Mouse (Mus musculus): ENCODE measurements around the gene Ppp4r4. TPM values are rescaled to one million over a fixed set of nuclear protein-coding genes. Genes with fewer than 3 reads are reported as not detected.
"Not testable (repeated sequence)": the region's sequence is repeated elsewhere in the genome, so short reads cannot be mapped to it uniquely, and the experiment has no call there.

Gene Ppp4r4
- polyA plus RNA-seq, 1 experiment, result 22.3 TPM

GRCm38 (mm10) chr12:103659171-103659570, 127.1 kb downstream of the Ppp4r4 start:
- H3K4me1 ChIP-seq (ENCODE audit: control insufficient read depth, insufficient read depth, low read length), result no peaks in the 10 kb centered on the region
- TF ChIP-seq POLR2A (IDR thresholded peaks at IDR 0.05; ENCODE audit: borderline replicate concordance, insufficient read depth, low read length), result no peak
- TF ChIP-seq CTCF (IDR thresholded peaks at IDR 0.05; ENCODE audit: borderline replicate concordance, insufficient read depth, low read depth, low read length), result no peak
- no peaks in the 10 kb centered on the region for H3K27me3 ChIP-seq (ENCODE audit: control insufficient read depth, insufficient read depth, low read length)
- H3K4me3 ChIP-seq (replicated peaks; ENCODE audit: insufficient read depth, low read depth, low read length), result no peak overlapping the region
- WGBS, result 23% methylated on average over 2 of the region's 2 CpGs
- no peak for DNase-seq
- no peak overlapping the region for H3K27ac ChIP-seq (ENCODE audit: insufficient read depth, low read length)

GRCm38 (mm10) chr12:103660076-103660475, 128.0 kb downstream of the Ppp4r4 start:
- no peak for DNase-seq
- WGBS, result 65% methylated on average over 5 of the region's 5 CpGs
- TF ChIP-seq CTCF (IDR thresholded peaks at IDR 0.05; ENCODE audit: borderline replicate concordance, insufficient read depth, low read depth, low read length) (no peak), POLR2A (IDR thresholded peaks at IDR 0.05; ENCODE audit: borderline replicate concordance, insufficient read depth, low read length) (no peak)
- Histone ChIP-seq H3K4me3 (replicated peaks; ENCODE audit: insufficient read depth, low read depth, low read length) (no peak overlapping the region), H3K27me3 (ENCODE audit: control insufficient read depth, insufficient read depth, low read length) (no peaks in the 10 kb centered on the region), H3K4me1 (ENCODE audit: control insufficient read depth, insufficient read depth, low read length) (no peaks in the 10 kb centered on the region), H3K27ac (ENCODE audit: insufficient read depth, low read length) (no peak overlapping the region)

GRCm38 (mm10) chr12:103662053-103662452, 130.0 kb downstream of the Ppp4r4 start:
- H3K4me3 ChIP-seq (replicated peaks; ENCODE audit: insufficient read depth, low read depth, low read length); H3K4me1 ChIP-seq (ENCODE audit: control insufficient read depth, insufficient read depth, low read length); DNase-seq: not testable (repeated sequence)

More at GRCm38 (mm10) chr12:103662053-103662452, 130.0 kb downstream of the Ppp4r4 start:
- not testable (repeated sequence) for H3K27ac ChIP-seq (ENCODE audit: insufficient read depth, low read length); H3K27me3 ChIP-seq (ENCODE audit: control insufficient read depth, insufficient read depth, low read length)

Other genes starting within 250 kb of the Ppp4r4 start
- gene Fam181a, start 221.3 kb upstream of the Ppp4r4 start, polyA plus RNA-seq (2012; rRNA removed), result 2.7 and 4.1 TPM in 2 replicates
- 2.1 and 2.7 TPM in 2 replicates for gene Asb2, start 176.3 kb upstream of the Ppp4r4 start, polyA plus RNA-seq (2012; rRNA removed)
- gene Otub2, start 143.6 kb upstream of the Ppp4r4 start, polyA plus RNA-seq (2012; rRNA removed), result 10.6 and 11.6 TPM in 2 replicates
- 2.3 and 3.2 TPM in 2 replicates for gene 9330161L09Rik, start 124.5 kb upstream of the Ppp4r4 start, polyA plus RNA-seq (2012; rRNA removed)
- 184 and 187 TPM in 2 replicates for gene Ddx24, start 106.5 kb upstream of the Ppp4r4 start, polyA plus RNA-seq (2012; rRNA removed)
- gene Ifi27, start 98.1 kb upstream of the Ppp4r4 start, polyA plus RNA-seq (2012; rRNA removed), result 82.1 and 99.0 TPM in 2 replicates
- gene Ifi27l2a, start 88.6 kb upstream of the Ppp4r4 start, polyA plus RNA-seq (2012; rRNA removed), result 8.7 and 9.6 TPM in 2 replicates
- gene Ifi27l2b, start 75.1 kb upstream of the Ppp4r4 start, polyA plus RNA-seq (2012; rRNA removed), result not detected in 2 replicates
- gene Serpina10, start 99.2 kb downstream of the Ppp4r4 start, polyA plus RNA-seq (2012; rRNA removed), result not detected in 2 replicates
- not detected in 2 replicates for gene Serpina6, start 124.9 kb downstream of the Ppp4r4 start, polyA plus RNA-seq (2012; rRNA removed)
- gene Serpina16, start 143.9 kb downstream of the Ppp4r4 start, polyA plus RNA-seq (2012; rRNA removed), result not detected in 2 replicates
- not detected in 2 replicates for gene Serpina1f, start 163.2 kb downstream of the Ppp4r4 start, polyA plus RNA-seq (2012; rRNA removed)
- not detected in 2 replicates for gene Serpina1d, start 241.3 kb downstream of the Ppp4r4 start, polyA plus RNA-seq (2012; rRNA removed)